Mouse (Mus musculus): ENCODE results near the gene Spp1.

GRCm38 (mm10) chr5:104449491-104449890, 14.6 kb downstream of the Spp1 start:
- TF ChIP-seq GATA1 (IDR thresholded peaks at IDR 0.05; ENCODE audit: low read depth, low read length) (no peak), POLR2A (IDR thresholded peaks at IDR 0.05; ENCODE audit: control insufficient read depth in 1 of 2, insufficient read depth in 1 of 2, low read depth in 1 of 2, low read length in 2 of 2, poor library complexity in 1 of 2) (no peak), EP300 (IDR thresholded peaks at IDR 0.05; ENCODE audit: low read depth in 1 of 2, low read length in 2 of 2) (no peak), POLR2AphosphoS5 (IDR thresholded peaks at IDR 0.05; ENCODE audit: borderline replicate concordance, low read depth, low read length) (no peak), SMC3 (IDR thresholded peaks at IDR 0.05; ENCODE audit: low read depth, low read length) (no peak), TCF12 (IDR thresholded peaks at IDR 0.05; ENCODE audit: low read depth, low read length) (no peak), NELFE (IDR thresholded peaks at IDR 0.05; ENCODE audit: low read depth, low read length) (no peak), CHD2 (IDR thresholded peaks at IDR 0.05; ENCODE audit: low read length) (no peak), CTCF (IDR thresholded peaks at IDR 0.05 in 2 of 3, conservative IDR thresholded peaks at IDR 0.05 in 1 of 3; ENCODE audit: control insufficient read depth in 1 of 3, insufficient read depth in 1 of 3, low read depth in 2 of 3, low read length in 3 of 3, poor library complexity in 1 of 3, severe bottlenecking in 1 of 3) (no peak), MXI1 (IDR thresholded peaks at IDR 0.05; ENCODE audit: low read depth, low read length) (no peak)
